Mouse (Mus musculus): ENCODE results near the gene Susd4.

- TF ChIP-seq TAL1 (IDR thresholded peaks at IDR 0.05; ENCODE audit: low read length) (no peak), GATA1 (IDR thresholded peaks at IDR 0.05; ENCODE audit: low read length) (no peak)
Observed at GRCm38 (mm10) chr1:182912591-182912990, 148.9 kb downstream of the Susd4 start.

Data from erythroblast, embryonic 14.5 days (primary cell).